In genomic region chr3:144020189-144020940, GRCm38 (mm10) we compare ENCODE assay signal across 24 mouse cellular contexts.
DNase-seq lines count a peak whose midpoint lies in the region; ATAC-seq and TF ChIP-seq lines count a peak whose summit lies in the region.
"Had no signal": no experiment of that assay in that cellular context is flagged by ENCODE, and none has a peak within 500 bp of the region (broad histone marks: within the 10 kb centered on the region; RNA-seq: fewer than 3 reads in every experiment).

No protein-coding gene starts in this region.

- ATAC-seq in forebrain, embryonic 13.5 days = 0 out of 2 replicates have a peak, but pooled peaks have one; percentile 16
- ATAC-seq in forebrain, embryonic 14.5 days = no peak
- ATAC-seq in kidney, postnatal 0 days (replicated peaks; ENCODE audit: low FRiP score, low read depth) = 0 out of 2 replicates have a peak, but pooled peaks have one; percentile 25
- no peak; the same call in 1 of the 2 replicates for ATAC-seq in forebrain, postnatal 0 days
- ATAC-seq: CD4-positive, CD25-positive, alpha-beta regulatory T cell, adult 4 months; hindbrain, embryonic 16.5 days had no signal

- no peak overlapping the region for H3K4me3 ChIP-seq in forebrain, embryonic 13.5 days
- no peak overlapping the region for H3K4me3 ChIP-seq in forebrain, embryonic 14.5 days (ENCODE audit: low read depth, low read length)
- H3K4me3 ChIP-seq in kidney, postnatal 0 days (replicated peaks; ENCODE audit: low read depth, low read length) = no peak overlapping the region
- H3K4me3 ChIP-seq in forebrain, postnatal 0 days (ENCODE audit: low read depth, low read length) = no peak overlapping the region
- H3K4me3 ChIP-seq: forebrain, embryonic 10.5 days; heart, embryonic 10.5 days; midbrain, embryonic 10.5 days; myocyte; stomach, embryonic 15.5 days had no signal

- no peak for DNase-seq in forebrain, embryonic 14.5 days (ENCODE audit: low spot score)
- no peak for DNase-seq in kidney, postnatal 0 days (ENCODE audit: low spot score)
- no peak for DNase-seq in kidney, adult 18-20 months
- peak; percentile 0 for DNase-seq in thymus, postnatal 14 days
- DNase-seq in thymus, postnatal 4 days = no peak
- no peak for DNase-seq in heart, postnatal 4 days
- no peak for DNase-seq in forebrain, postnatal 0 days
- DNase-seq: adrenal gland, adult 2 months; cerebellum, adult 11-12 months; cerebellum, postnatal 36 days; heart, postnatal 10 days; kidney, adult 9 months; lung, adult 2 months; lung, postnatal 4 days; thymus, adult 2 months had no signal

- H3K4me1 ChIP-seq in forebrain, embryonic 13.5 days = no peaks in the 10 kb centered on the region
- no peaks in the 10 kb centered on the region for H3K4me1 ChIP-seq in forebrain, embryonic 14.5 days (ENCODE audit: control insufficient read depth, insufficient read depth, low read length)
- no peaks in the 10 kb centered on the region for H3K4me1 ChIP-seq in kidney, postnatal 0 days (replicated peaks; ENCODE audit: insufficient read depth, low read length)
- no peaks in the 10 kb centered on the region for H3K4me1 ChIP-seq in forebrain, postnatal 0 days (ENCODE audit: insufficient read depth)
- H3K4me1 ChIP-seq: midbrain, embryonic 10.5 days; stomach, embryonic 15.5 days had no signal

- no peaks in the 10 kb centered on the region for H3K27me3 ChIP-seq in forebrain, embryonic 13.5 days
- H3K27me3 ChIP-seq in forebrain, embryonic 14.5 days (replicated peaks; ENCODE audit: control insufficient read depth, insufficient read depth, low read length) = no peaks in the 10 kb centered on the region
- H3K27me3 ChIP-seq in kidney, postnatal 0 days (ENCODE audit: insufficient read depth, low read length) = no peaks in the 10 kb centered on the region
- H3K27me3 ChIP-seq in forebrain, postnatal 0 days (ENCODE audit: insufficient read depth, low read length) = no peaks in the 10 kb centered on the region
- H3K27me3 ChIP-seq: stomach, embryonic 15.5 days had no signal

- H3K4me2 ChIP-seq in forebrain, embryonic 13.5 days = no peak overlapping the region
- no peak overlapping the region for H3K4me2 ChIP-seq in forebrain, embryonic 14.5 days (ENCODE audit: low read length)
- no peak overlapping the region for H3K4me2 ChIP-seq in kidney, postnatal 0 days (ENCODE audit: low read length)
- no peak overlapping the region for H3K4me2 ChIP-seq in forebrain, postnatal 0 days (ENCODE audit: low read depth)
- H3K4me2 ChIP-seq: liver, embryonic 11.5 days; stomach, embryonic 15.5 days had no signal

- no peaks in the 10 kb centered on the region for H3K36me3 ChIP-seq in forebrain, embryonic 13.5 days (ENCODE audit: poor library complexity, severe bottlenecking)
- H3K36me3 ChIP-seq in forebrain, embryonic 14.5 days (ENCODE audit: control insufficient read depth, insufficient read depth, low read length) = no peaks in the 10 kb centered on the region
- H3K36me3 ChIP-seq in kidney, postnatal 0 days (ENCODE audit: insufficient read depth, low read length) = no peaks in the 10 kb centered on the region
- H3K36me3 ChIP-seq in forebrain, postnatal 0 days (ENCODE audit: insufficient read depth) = no peaks in the 10 kb centered on the region
- H3K36me3 ChIP-seq: forebrain, embryonic 10.5 days; heart, embryonic 10.5 days; midbrain, embryonic 10.5 days; stomach, embryonic 15.5 days had no signal

- H3K27ac ChIP-seq in forebrain, embryonic 13.5 days = no peak overlapping the region
- H3K27ac ChIP-seq in forebrain, embryonic 14.5 days (ENCODE audit: low read depth, low read length) = no peak overlapping the region
- H3K27ac ChIP-seq in kidney, postnatal 0 days = no peak overlapping the region
- H3K27ac ChIP-seq in forebrain, postnatal 0 days (ENCODE audit: low read depth, low read length) = no peak overlapping the region
- H3K27ac ChIP-seq: forebrain, embryonic 10.5 days; heart, embryonic 10.5 days; midbrain, embryonic 10.5 days; stomach, embryonic 15.5 days had no signal

- H3K9me3 ChIP-seq in forebrain, embryonic 13.5 days (replicated peaks) = no peaks in the 10 kb centered on the region
- H3K9me3 ChIP-seq in forebrain, embryonic 14.5 days (replicated peaks; ENCODE audit: control insufficient read depth, low read length) = no peaks in the 10 kb centered on the region
- H3K9me3 ChIP-seq in kidney, postnatal 0 days (replicated peaks; ENCODE audit: low read length) = no peaks in the 10 kb centered on the region
- no peaks in the 10 kb centered on the region for H3K9me3 ChIP-seq in forebrain, postnatal 0 days (ENCODE audit: low read length)
- H3K9me3 ChIP-seq: forebrain, embryonic 10.5 days; heart, embryonic 10.5 days; midbrain, embryonic 10.5 days; stomach, embryonic 15.5 days had no signal

- WGBS in forebrain, embryonic 13.5 days = 80% methylated on average over 8 of the region's 8 CpGs
- 75% methylated on average over 8 of the region's 8 CpGs for WGBS in forebrain, embryonic 14.5 days
- 35% methylated on average over 8 of the region's 8 CpGs for WGBS in kidney, postnatal 0 days
- 80% methylated on average over 8 of the region's 8 CpGs for WGBS in forebrain, postnatal 0 days

- no peak overlapping the region for H3K9ac ChIP-seq in forebrain, embryonic 13.5 days
- H3K9ac ChIP-seq in forebrain, embryonic 14.5 days (ENCODE audit: low read length) = no peak overlapping the region
- H3K9ac ChIP-seq in kidney, postnatal 0 days (ENCODE audit: low read depth, low read length) = no peak overlapping the region
- H3K9ac ChIP-seq in forebrain, postnatal 0 days = no peak overlapping the region
- H3K9ac ChIP-seq: stomach, embryonic 15.5 days had no signal

- TF ChIP-seq CTCF in kidney, postnatal 0 days (IDR thresholded peaks at IDR 0.05; ENCODE audit: low read depth) = no peak
- no peak for TF ChIP-seq CTCF in forebrain, postnatal 0 days (IDR thresholded peaks at IDR 0.05; ENCODE audit: low read depth)

Comparison
In these comparisons a context has a peak if more than half of its experiments do, and no peak if none do; other contexts are left out.
1. ATAC-seq: peak in forebrain, embryonic 13.5 days (single experiment) and kidney, postnatal 0 days (single experiment); none in forebrain, embryonic 14.5 days (single experiment) and forebrain, postnatal 0 days (single experiment).